Mouse (Mus musculus): Measurements from ENCODE around the gene Col27a1. TPM values are rescaled to one million over a fixed set of nuclear protein-coding genes. Genes with fewer than 3 reads are reported as not detected.

Gene Col27a1
- total RNA-seq (2018; cell fraction: chromatin; rRNA removed) = 100 to 1,000 TPM in 2 of 26 experiments, 10 to 100 TPM in 6, 1 to 10 TPM in 6, under 1 TPM in 10, not detected in 2; 0.17 to 203 (median 1.9) TPM
- 1 to 10 TPM in 2 of 26 experiments, under 1 TPM in 20, not detected in 4; under 0.01 to 2.6 (median 0.09) TPM for total RNA-seq (2018; cell fraction: cytosol; rRNA removed)
- total RNA-seq (2018; cell fraction: nucleus; rRNA removed) = 10 to 100 TPM in 5 of 26 experiments, 1 to 10 TPM in 6, under 1 TPM in 15; 0.12 to 43.8 (median 0.64) TPM
- 0.04 TPM in 1 of 3 replicates, not detected in the others for polyA plus RNA-seq (2018)

DNA sequence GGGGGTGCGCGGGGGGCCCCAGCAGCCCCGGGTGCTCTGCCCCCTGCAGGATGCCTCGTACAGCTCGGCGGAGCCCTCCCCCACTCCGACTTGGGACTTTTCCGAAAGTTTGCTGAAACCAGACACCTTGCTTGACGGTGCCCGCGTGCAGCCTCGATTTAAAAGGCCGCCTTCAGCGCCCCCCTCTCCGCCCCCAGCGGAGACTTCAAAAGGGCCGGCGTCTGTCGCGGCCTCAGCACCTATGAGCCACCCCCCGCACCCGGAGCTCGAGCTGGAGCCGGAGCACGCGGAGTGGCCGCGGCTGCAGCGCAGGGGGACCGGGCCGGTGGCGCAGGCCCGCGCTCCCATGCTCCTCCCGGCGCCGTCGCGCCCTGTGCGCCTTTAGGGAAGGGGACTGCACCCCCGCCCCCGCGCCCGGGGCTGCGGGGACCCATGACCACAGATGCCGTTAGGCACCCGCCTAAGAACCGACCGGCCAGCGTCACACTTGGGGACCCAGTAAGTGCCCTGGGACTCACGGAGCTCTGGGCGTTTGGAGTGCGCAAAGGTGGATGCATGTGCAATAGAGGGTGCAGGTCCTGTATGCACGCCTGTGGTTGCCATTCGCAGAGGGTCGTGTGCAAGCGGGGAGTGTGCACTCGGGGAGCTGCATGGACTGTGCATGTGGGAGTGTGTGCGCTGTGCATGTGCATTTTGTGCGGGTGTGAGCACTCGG is at the start of gene Col27a1:
Gene Col27a1 (plus strand): TSS at position 98 of the 715 bp plus-strand sequence.
- H3K4me3 ChIP-seq (ENCODE audit: inconsistent target) = no peak within 1 kb of the TSS
- H3K79me2 ChIP-seq (ENCODE audit: inconsistent target) = no peaks in the 10 kb centered on the region
- 4% methylated on average over 61 of the region's 61 CpGs for WGBS (ENCODE audit: missing documents)
- no peaks in the 10 kb centered on the region for H3K36me3 ChIP-seq (ENCODE audit: inconsistent target)
- H3K27ac ChIP-seq = no peak within 1 kb of the TSS

DNA sequence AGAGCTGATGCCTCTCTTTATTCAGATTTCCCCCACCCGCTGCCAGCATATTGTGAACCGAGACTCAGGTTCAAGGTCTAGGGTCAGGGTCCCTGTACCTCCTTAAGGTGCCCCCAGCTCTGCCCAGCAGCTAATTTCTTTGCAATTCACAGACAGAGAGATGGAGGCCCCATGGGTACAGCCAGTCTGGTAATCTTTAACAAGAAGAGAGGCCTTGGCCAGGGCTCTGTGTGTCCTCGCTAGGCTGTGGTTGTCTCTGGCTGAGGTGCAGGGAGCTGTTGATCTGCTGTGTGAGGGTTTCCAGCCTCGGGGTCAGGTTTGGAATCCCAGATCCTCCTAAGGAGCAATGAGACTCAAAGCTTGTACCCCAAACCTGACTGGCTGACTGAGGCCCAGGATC is 48.2 kb upstream of the Col27a1 start:
- 89% methylated on average over 4 of the region's 4 CpGs for WGBS (ENCODE audit: missing documents)
- no peaks in the 10 kb centered on the region for H3K79me2 ChIP-seq (ENCODE audit: inconsistent target)
- H3K36me3 ChIP-seq (ENCODE audit: inconsistent target) = no peaks in the 10 kb centered on the region
- H3K27ac ChIP-seq = no peak overlapping the region
- no peak overlapping the region for H3K4me3 ChIP-seq (ENCODE audit: inconsistent target)

DNA sequence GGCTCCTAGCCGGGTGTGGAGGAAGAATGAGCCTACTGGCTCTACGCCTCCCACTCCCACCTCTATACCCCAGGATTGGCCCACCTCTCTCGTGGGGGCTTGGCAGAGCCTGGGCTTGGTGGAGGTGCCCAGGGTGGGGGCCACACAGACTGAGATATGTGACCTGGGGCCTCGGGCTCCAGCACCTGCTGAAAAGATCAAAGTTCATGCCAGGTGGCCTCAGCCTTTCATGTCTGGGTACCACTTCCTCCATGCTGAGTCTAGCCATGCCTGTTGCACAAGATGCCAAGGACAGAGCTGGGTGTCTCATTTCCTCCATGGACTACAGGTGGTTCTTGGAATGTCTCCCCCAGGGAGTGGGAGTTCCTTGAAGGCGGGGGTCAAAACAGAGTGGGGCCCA is 47.5 kb upstream of the Col27a1 start:
- WGBS (ENCODE audit: missing documents) = 78% methylated on average over 5 of the region's 5 CpGs

DNA sequence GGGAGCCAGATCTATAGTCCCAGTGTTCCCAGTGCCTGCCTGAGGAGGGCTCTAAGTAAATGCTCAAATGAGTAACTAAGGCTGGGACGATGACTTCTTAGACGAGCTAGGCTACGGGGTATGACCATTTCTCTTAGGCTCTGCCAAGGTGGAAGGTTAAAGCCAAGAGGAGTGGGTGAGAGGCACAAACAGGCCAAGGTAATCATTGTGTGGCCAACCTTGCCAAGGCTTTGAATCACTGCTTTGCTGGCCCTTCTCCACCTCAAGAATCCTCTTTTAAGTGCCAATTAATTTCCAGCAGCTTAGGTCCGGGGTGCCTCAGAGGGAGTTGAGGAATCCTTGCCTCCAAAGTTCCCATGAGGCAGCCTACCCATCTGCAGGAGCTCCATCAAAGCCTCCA is 43.7 kb upstream of the Col27a1 start:
- H3K27ac ChIP-seq = no peak overlapping the region
- no peak overlapping the region for H3K4me3 ChIP-seq (ENCODE audit: inconsistent target)
- H3K36me3 ChIP-seq (ENCODE audit: inconsistent target) = no peaks in the 10 kb centered on the region
- no peaks in the 10 kb centered on the region for H3K79me2 ChIP-seq (ENCODE audit: inconsistent target)
- WGBS (ENCODE audit: missing documents) = 93% methylated on average over 4 of the region's 4 CpGs

More for the DNA sequence above, 47.5 kb upstream of the Col27a1 start:
- Histone ChIP-seq H3K27ac (no peak overlapping the region), H3K36me3 (ENCODE audit: inconsistent target) (no peaks in the 10 kb centered on the region), H3K4me3 (ENCODE audit: inconsistent target) (no peak overlapping the region), H3K79me2 (ENCODE audit: inconsistent target) (no peaks in the 10 kb centered on the region)

DNA sequence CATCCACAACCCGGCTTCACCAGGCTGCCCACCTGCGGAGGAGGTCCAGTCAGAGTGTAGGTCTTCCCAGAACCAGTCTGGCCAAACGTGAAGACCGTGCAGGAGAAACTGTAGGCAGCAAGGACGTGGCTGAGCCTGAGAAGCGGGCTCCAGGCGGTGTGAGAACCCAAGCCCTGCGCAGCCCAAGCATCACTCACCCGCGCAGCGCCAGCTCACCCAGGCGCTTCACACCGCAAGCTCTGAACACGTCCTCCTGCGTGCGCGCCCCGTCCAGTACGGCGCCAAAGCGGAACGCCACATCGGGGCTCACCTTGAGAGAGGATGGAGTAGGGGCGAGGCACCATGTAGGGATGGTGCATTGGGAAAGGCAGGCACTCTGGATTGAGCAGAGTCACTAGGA is 42.7 kb upstream of the Col27a1 start:
- 60% methylated on average over 24 of the region's 24 CpGs for WGBS (ENCODE audit: missing documents)
- Histone ChIP-seq H3K4me3 (ENCODE audit: inconsistent target) (no peak overlapping the region), H3K79me2 (ENCODE audit: inconsistent target) (no peaks in the 10 kb centered on the region), H3K36me3 (ENCODE audit: inconsistent target) (no peaks in the 10 kb centered on the region), H3K27ac (no peak overlapping the region)

DNA sequence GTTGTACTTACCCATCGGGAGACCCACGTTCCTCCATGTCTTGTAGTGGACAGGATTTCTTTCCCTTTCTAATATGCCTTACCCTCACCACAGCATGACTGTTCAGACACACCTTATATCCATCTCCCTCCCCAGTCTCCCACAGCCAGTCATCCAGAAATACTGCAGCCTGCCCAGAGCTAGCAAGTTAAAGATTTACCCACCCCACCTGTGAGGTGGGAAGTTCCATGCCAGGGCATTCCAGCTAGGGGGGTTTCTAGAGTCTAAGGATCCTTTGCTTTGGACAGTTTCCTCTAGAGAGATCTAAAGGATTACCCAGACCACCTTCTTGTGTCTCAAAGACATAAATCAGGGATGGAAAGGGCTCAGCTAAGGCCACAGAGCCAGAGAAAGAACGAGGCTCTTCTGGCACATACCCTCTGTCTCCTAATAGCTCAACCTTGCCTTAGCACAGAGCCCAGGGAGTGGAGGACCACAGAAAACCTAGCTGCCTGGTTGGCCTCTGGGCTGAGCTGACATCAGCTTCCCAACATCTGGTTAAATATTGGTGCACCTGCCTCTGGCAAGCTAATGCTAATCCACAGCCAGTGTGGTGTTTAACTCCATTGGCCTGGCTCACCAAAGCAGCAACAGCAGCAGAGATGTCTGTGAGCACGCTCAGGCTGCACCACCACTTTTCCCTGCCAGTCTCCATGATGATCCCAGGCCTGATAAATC is 41.7 kb upstream of the Col27a1 start, which contains the start of gene Kif12:
Gene Kif12 (minus strand): TSS at position 163 of the 717 bp plus-strand sequence.
- H3K79me2 ChIP-seq (ENCODE audit: inconsistent target) = no peaks in the 10 kb centered on the region
- WGBS (ENCODE audit: missing documents) = 83% methylated on average over 4 of the region's 4 CpGs
- H3K36me3 ChIP-seq (ENCODE audit: inconsistent target) = no peaks in the 10 kb centered on the region
- no peak within 1 kb of the TSS for H3K27ac ChIP-seq
- H3K4me3 ChIP-seq (ENCODE audit: inconsistent target) = no peak within 1 kb of the TSS

DNA sequence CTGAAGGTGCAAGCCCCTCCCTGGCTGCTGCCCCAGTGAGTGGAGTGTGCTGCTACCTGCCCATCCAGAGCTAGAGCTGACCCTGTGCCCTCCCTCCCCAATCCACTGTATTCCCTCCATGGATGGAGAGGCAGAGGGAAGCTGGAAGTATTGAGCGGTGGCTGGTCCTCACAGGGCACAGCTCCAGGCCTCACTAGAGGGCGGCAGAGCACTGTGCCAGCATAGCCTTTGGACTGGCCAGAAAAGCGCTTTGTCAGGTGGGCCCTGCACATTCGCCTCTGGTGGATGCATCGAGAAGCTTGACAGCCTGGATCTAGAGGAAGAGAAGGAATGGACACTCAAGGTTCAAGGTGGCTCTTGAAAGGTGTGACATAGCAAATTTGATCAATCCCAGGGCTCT is 32.2 kb upstream of the Col27a1 start:
- 6% methylated on average over 5 of the region's 5 CpGs for WGBS (ENCODE audit: missing documents)

DNA sequence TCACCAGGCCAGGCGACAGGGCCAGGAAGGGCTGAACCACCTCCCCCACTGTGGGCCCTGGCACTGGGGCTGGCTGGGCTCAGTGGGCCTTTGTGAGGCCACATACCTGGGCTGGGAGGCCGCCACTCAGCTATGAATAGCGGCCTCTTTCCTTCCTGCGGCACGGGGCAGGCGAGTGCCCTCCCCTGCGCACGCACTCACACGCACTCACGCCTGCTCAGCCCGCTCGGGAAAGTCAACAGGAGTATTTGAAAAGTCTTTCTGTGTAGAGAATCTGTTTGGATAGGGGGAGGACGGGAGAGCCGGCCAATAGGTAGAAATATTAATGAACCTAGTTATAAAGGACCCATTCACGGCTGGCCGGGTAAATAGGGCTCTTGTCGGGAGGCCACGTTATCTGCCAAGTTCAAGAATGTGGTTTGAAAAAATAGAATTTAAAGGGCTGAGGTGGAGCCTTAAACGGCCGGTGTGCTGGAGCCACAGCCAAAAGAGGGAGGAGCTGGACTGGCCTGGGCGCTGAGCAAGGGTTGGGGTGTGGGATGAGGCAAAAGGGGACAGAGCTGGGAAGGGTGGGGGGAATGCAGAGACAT is 27.4 kb upstream of the Col27a1 start:
- Histone ChIP-seq H3K36me3 (ENCODE audit: inconsistent target) (no peaks in the 10 kb centered on the region), H3K4me3 (ENCODE audit: inconsistent target) (no peak overlapping the region), H3K27ac (no peak overlapping the region), H3K79me2 (ENCODE audit: inconsistent target) (no peaks in the 10 kb centered on the region)
- WGBS (ENCODE audit: missing documents) = 50% methylated on average over 21 of the region's 21 CpGs

More for the DNA sequence above, 32.2 kb upstream of the Col27a1 start:
- Histone ChIP-seq H3K36me3 (ENCODE audit: inconsistent target) (no peaks in the 10 kb centered on the region), H3K27ac (no peak overlapping the region), H3K79me2 (ENCODE audit: inconsistent target) (no peaks in the 10 kb centered on the region), H3K4me3 (ENCODE audit: inconsistent target) (no peak overlapping the region)

DNA sequence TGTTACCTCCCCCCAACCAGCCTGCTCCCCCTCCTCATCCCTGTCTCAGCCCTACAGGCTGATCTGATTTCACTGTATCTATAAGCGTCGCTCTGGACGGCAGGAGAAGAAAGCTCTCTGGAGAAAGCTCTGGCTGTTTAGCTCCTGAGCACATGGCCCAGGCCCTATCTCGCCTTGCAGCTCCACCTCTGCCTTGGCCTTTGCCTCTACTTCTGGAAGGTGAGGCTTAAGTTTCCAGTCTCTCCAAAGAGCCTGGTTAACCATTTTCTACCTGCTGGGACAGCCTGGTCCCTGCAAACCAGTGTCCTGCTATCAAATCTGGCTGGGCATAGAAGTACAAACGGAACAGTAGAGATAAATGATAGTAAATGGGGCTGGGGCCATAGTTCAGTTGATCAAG is 22.2 kb upstream of the Col27a1 start:
- Histone ChIP-seq H3K36me3 (ENCODE audit: inconsistent target) (no peaks in the 10 kb centered on the region), H3K4me3 (ENCODE audit: inconsistent target) (no peak overlapping the region), H3K79me2 (ENCODE audit: inconsistent target) (no peaks in the 10 kb centered on the region), H3K27ac (no peak overlapping the region)
- 94% methylated on average over 5 of the region's 5 CpGs for WGBS (ENCODE audit: missing documents)

DNA sequence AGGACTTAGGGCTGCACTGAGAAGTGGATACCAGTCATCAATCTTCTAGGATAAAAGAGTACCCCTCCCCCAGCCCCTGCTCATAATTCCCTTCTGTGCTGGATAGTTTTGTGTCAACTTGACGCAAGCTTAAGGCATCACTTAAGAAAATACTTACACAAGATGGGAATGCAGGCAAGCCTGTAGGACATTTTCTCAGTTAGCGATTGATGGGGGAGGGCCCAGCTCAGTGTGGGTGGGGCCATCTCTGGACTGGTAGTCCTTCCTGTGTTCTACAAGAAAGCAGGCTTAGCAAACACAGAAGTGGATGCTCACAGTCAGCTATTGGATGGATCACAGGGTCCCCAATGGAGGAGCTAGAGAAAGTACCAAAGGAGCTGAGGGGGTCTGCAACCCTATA is 19.4 kb upstream of the Col27a1 start:
- H3K79me2 ChIP-seq (ENCODE audit: inconsistent target) = no peaks in the 10 kb centered on the region
- WGBS (ENCODE audit: missing documents) = 93% methylated on average over 2 of the region's 2 CpGs
- H3K36me3 ChIP-seq (ENCODE audit: inconsistent target) = no peaks in the 10 kb centered on the region
- H3K27ac ChIP-seq = no peak overlapping the region
- no peak overlapping the region for H3K4me3 ChIP-seq (ENCODE audit: inconsistent target)

DNA sequence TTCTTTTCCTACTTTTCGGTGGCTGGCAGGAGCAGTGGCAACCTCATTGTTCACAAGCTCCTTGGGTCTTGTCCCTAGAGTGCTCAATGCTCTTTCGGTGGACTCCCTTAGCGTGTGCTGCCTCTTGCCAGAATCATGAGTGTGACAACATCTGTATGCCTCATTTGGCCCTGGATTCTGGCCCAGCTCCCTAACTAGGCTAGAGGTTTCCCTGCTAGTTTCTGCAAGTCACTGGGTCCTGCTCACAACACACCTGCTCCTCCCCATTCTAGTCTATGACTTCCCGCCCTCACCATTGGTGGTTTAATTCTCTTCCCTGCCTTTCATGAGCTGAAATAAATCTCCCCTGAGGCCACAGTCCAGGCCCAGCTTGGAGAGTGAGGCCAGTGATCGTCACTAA is 14.4 kb upstream of the Col27a1 start:
- 85% methylated on average over 5 of the region's 5 CpGs for WGBS (ENCODE audit: missing documents)

DNA sequence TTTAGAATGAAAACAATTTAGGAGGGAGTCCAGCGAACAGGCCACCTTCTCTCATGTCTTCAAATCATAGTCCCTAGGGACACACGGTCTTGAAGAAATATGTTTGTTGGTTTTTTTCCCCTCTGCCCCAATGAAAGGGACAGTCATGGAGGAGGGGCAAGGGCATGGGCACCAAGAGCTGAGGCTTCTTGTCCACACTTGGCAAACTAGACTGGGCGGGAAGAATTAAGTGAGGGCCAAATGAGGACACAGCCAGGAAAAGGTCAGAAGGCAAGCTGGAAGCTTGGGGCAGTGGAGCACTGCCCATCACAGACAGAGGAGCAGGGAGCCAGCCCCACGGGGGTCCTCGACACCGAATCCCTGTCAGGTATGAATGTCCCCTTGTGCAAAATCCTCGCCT is 9.9 kb upstream of the Col27a1 start:
- Histone ChIP-seq H3K36me3 (ENCODE audit: inconsistent target) (no peaks in the 10 kb centered on the region), H3K79me2 (ENCODE audit: inconsistent target) (no peaks in the 10 kb centered on the region), H3K27ac (no peak overlapping the region), H3K4me3 (ENCODE audit: inconsistent target) (no peak overlapping the region)
- WGBS (ENCODE audit: missing documents) = 98% methylated on average over 7 of the region's 7 CpGs

More for the DNA sequence above, 14.4 kb upstream of the Col27a1 start:
- no peaks in the 10 kb centered on the region for H3K36me3 ChIP-seq (ENCODE audit: inconsistent target)
- H3K4me3 ChIP-seq (ENCODE audit: inconsistent target) = no peak overlapping the region
- H3K79me2 ChIP-seq (ENCODE audit: inconsistent target) = no peaks in the 10 kb centered on the region
- H3K27ac ChIP-seq = no peak overlapping the region

DNA sequence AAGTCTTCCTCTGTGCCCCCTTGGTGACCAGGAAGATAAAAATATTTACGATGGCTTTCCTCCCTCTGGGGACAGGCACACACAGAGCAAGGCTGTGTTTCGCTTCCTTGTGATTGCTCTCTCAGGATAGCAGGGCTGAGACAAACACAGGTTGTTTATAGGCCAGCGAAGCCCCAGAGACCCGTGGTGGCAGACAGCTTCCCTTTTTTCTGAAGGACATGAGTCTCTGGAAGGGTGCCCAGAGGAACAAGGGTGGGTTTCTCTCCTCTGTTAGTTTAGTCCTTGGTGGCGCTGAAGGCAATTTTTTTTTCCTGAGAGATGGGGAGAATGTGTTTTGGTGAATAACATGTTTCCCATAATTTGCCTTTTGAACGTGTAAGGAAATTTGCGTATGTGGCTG is 8.2 kb upstream of the Col27a1 start:
- Histone ChIP-seq H3K27ac (no peak overlapping the region), H3K79me2 (ENCODE audit: inconsistent target) (no peaks in the 10 kb centered on the region), H3K4me3 (ENCODE audit: inconsistent target) (no peak overlapping the region), H3K36me3 (ENCODE audit: inconsistent target) (no peaks in the 10 kb centered on the region)
- WGBS (ENCODE audit: missing documents) = 7% methylated on average over 7 of the region's 7 CpGs

DNA sequence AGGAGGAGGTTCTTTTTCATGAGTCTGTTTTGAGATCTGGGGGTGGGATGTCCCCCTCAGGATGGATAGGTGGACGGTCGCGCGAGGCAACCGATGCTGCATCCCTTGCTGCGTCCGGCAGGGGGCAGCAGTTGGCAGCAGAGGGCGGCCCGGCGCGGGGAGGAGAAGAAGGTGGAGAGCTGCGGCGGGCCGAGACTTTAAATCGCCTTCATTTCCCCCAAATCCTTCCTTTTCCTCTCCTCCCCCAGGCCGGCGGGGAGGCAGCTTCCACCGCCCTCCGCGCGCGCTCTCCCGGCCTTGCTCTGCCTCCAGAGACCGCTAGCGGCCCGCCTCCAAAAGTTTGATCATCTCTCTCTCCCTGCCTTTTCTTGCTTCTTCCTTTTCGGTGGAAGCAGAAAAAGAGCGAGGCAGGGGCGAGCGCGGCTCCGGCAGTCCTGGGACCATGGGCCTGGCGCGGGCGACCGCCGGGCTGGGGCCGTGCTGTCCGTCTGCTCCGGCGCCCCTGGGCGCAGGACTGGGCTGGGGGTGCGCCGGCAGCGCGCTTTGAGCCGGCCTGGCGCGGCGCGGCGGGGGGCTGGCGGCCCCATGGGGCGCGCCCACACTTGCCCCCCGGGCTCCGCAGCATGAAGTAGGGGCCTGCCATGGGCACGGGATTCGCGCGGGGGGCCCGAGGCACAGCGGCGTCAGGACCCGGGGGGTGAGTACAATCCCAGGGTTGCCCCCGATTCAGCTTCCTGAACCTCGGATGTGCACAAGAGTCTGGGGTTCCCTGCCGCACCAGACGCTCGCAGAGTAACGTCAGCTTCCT is 1.6 kb downstream of the Col27a1 start:
- Histone ChIP-seq H3K79me2 (ENCODE audit: inconsistent target) (no peaks in the 10 kb centered on the region), H3K27ac (no peak overlapping the region)

More for the DNA sequence above, 1.6 kb downstream of the Col27a1 start:
- Histone ChIP-seq H3K4me3 (ENCODE audit: inconsistent target) (no peak overlapping the region), H3K36me3 (ENCODE audit: inconsistent target) (no peaks in the 10 kb centered on the region)
- WGBS (ENCODE audit: missing documents) = under 1% methylated on average over 59 of the region's 71 CpGs
